In the genomic region with DNA sequence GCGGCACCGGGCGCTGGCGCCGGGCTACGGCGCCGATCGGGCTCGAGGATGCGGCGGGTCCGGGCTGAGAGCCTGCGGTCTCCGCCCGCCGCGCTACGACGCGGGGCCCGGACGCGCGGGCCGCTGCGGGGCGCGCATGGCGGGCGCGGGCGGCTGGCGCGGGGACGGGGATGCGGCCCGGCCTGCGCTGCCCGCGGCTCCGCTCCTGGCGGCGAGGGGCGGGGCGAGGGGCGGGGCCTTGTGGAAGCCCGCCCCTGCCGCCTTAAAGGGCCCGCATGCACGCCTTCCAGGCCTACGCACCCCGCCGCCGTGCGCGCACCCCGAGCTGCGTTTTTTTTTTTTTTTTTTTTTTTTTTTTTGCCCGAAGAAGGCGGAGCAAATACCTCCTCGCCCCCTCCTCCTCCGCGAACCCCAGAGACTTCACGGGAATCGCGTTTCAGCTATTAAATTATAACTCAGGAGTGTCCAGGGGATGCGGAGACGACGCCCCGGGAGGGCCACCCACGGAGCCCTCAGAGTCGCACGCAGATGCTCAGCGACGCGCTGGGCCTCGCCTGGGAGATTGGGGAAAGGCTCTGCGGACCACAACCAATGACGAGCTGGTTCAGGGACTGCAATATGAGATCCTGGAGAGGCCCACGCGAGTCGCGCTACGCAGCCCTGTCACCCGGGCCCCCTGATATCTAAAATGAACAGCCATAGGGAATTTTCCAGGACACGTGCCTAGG, we compare ENCODE assay signal across 8 mouse cellular contexts. TPM values are rescaled to one million over a fixed set of nuclear protein-coding genes. Genes with fewer than 3 reads are reported as not detected.
DNase-seq lines count a peak whose midpoint lies in the region; ATAC-seq and TF ChIP-seq lines count a peak whose summit lies in the region.

A gene (minus strand): TSS at position 213 of the 728 bp plus-strand sequence.

- ATAC-seq in cerebellum, adult (ENCODE audit: insufficient number of reproducible peaks, low FRiP score, low TSS enrichment), result peak; percentile 50; the same call in 1 of the 2 replicates
- peak; percentile 73 for ATAC-seq in forebrain, embryonic 15.5 days (replicated peaks)
- peak; percentile 47 for ATAC-seq in neutrophil, adult 5-6 weeks (ENCODE audit: extremely low read depth, insufficient number of reproducible peaks, low FRiP score, poor library complexity, severe bottlenecking)

- H3K27ac ChIP-seq in forebrain, embryonic 15.5 days (replicated peaks), result peak within 1 kb of the TSS; percentile 96
- H3K27ac ChIP-seq in thymus, adult 2 months (ENCODE audit: control insufficient read depth, insufficient read depth, low read length), result 0 out of 2 replicates have a peak within 1 kb of the TSS, but pooled peaks have one; percentile 5

- no peaks in the 10 kb centered on the region for H3K36me3 ChIP-seq in forebrain, embryonic 15.5 days
- no peaks in the 10 kb centered on the region for H3K36me3 ChIP-seq in thymus, adult 2 months (ENCODE audit: control insufficient read depth, insufficient read depth, low read length)

- intact Hi-C loops in heart, postnatal 14 days (cut with DNase I), result loop anchor here (5.0 kb wide), 3 partner anchors 37 to 88 kb away; no protein-coding TSS in a partner anchor

- no peak for TF ChIP-seq POLR2A in lung, adult 2 months (IDR thresholded peaks at IDR 0.05; ENCODE audit: borderline replicate concordance, extremely low read depth, low read depth, low read length)
- peak; percentile 72 for TF ChIP-seq POLR2A in thymus, adult 2 months (IDR thresholded peaks at IDR 0.05; ENCODE audit: control insufficient read depth, extremely low read depth, insufficient read depth, low read length, poor library complexity)

- peak within 1 kb of the TSS; percentile 94 for H3K4me2 ChIP-seq in forebrain, embryonic 15.5 days (replicated peaks)

- H3K4me3 ChIP-seq in forebrain, embryonic 15.5 days, result peak within 1 kb of the TSS; percentile 55
- peak within 1 kb of the TSS; percentile 73 for H3K4me3 ChIP-seq in lung, adult 2 months (replicated peaks; ENCODE audit: extremely low read depth, low read depth, low read length)
- H3K4me3 ChIP-seq in thymus, adult 2 months (ENCODE audit: control insufficient read depth, insufficient read depth, low read length), result peak within 1 kb of the TSS; percentile 86

- peaks cover 48% of the 10 kb centered on the region for H3K4me1 ChIP-seq in forebrain, embryonic 15.5 days
- H3K4me1 ChIP-seq in lung, adult 2 months (ENCODE audit: control insufficient read depth, insufficient read depth, low read length), result peaks cover 29% of the 10 kb centered on the region
- H3K4me1 ChIP-seq in thymus, adult 2 months (replicated peaks; ENCODE audit: control insufficient read depth, insufficient read depth, low read length), result peaks cover 35% of the 10 kb centered on the region

- DNase-seq in ES-CJ7 (ENCODE audit: low read depth, low spot score), result peak; percentile 83
- DNase-seq in heart, postnatal 14 days, result peak; percentile 87 to 91
- peak; percentile 74 to 88 for DNase-seq in layer of hippocampus, adult 18-20 months (ENCODE audit: low spot score in 2 of 2)
- peak; percentile 71 for DNase-seq in lung, adult 2 months
- peak; percentile 75 for DNase-seq in thymus, adult 2 months

- no peak for TF ChIP-seq CTCF in lung, adult 2 months (IDR thresholded peaks at IDR 0.05; ENCODE audit: insufficient read depth, low read length)
- TF ChIP-seq CTCF in thymus, adult 2 months (IDR thresholded peaks at IDR 0.05; ENCODE audit: borderline replicate concordance, control insufficient read depth, extremely low read depth, insufficient read depth, low read length, poor library complexity), result no peak

- H3K27me3 ChIP-seq in forebrain, embryonic 15.5 days, result no peaks in the 10 kb centered on the region
- no peaks in the 10 kb centered on the region for H3K27me3 ChIP-seq in thymus, adult 2 months (ENCODE audit: control insufficient read depth, insufficient read depth, low read length)

- WGBS in forebrain, embryonic 15.5 days, result 0% methylated on average over 77 of the region's 87 CpGs
- WGBS in lung, adult 2 months, result 1% methylated on average over 77 of the region's 87 CpGs
- whole genome bisulfite sequencing in thymus, adult 2 months, result 2% methylated on average over 86 of the region's 87 CpGs

- no peaks in the 10 kb centered on the region for H3K9me3 ChIP-seq in forebrain, embryonic 15.5 days

- H3K9ac ChIP-seq in forebrain, embryonic 15.5 days (replicated peaks), result peak within 1 kb of the TSS; percentile 83

RNA-seq across cellular contexts. Expression of the gene that starts here (rescaled TPM):
- 30.2 and 31.6 TPM in 2 replicates for polyA plus RNA-seq in forebrain, embryonic 15.5 days (2015; fragmentation: Nextera tagmentation; extraction: Ambion mirVana)
- 10 to 100 TPM; 89.1 to 98.5 TPM for total RNA-seq in heart, postnatal 14 days (2021)
- total RNA-seq in layer of hippocampus, adult 18-20 months (2021), result 100 to 1,000 TPM; 291 to 298 TPM
- polyA plus RNA-seq in lung, adult 2 months (2012; rRNA removed), result 65.5 and 78.9 TPM in 2 replicates
- 16.9 and 23.6 TPM in 2 replicates for total RNA-seq in neutrophil, adult 5-6 weeks (2017)
- polyA plus RNA-seq in thymus, adult 2 months (2012; rRNA removed), result 75.8 and 98.4 TPM in 2 replicates

Comparison
In these comparisons a context has a peak if more than half of its experiments do, and no peak if none do; other contexts are left out.
1. Peak in every context shown above with its lines: DNase-seq, ATAC-seq, H3K4me3 ChIP-seq and H3K27ac ChIP-seq.